Mouse (Mus musculus) monocyte, adult 5-6 weeks (primary cell): Measurements from ENCODE around the gene Fam207a. TPM values are rescaled to one million over a fixed set of nuclear protein-coding genes. Genes with fewer than 3 reads are reported as not detected.

Source experiments
- ATAC-seq: fragments of 153-309, 156-312 bp; replicated peaks from 2 replicates; pipeline ENCODE4 v1.8.0; 2017; ENCODE audit warnings: mild to moderate bottlenecking; ENCODE audit not compliant: low TSS enrichment, insufficient number of reproducible peaks, severe bottlenecking, poor library complexity, low FRiP score
- total RNA-seq: library from RNA; stranded (forward); fragments of 200-1000, 200-491, 200-594 nt; gene quantifications from 3 replicates; pipeline ENCODE4 v1.2.3, GENCODE M21; 2017

Fam207a gene
- total RNA-seq, 1 experiment from 2014 or later = 24.9 TPM

- no peak for ATAC-seq
Measured at GRCm38 (mm10) chr10:77439026-77439425, 76.6 kb downstream of the Fam207a start.

GRCm38 (mm10) chr10:77438021-77438420 is 77.6 kb downstream of the Fam207a start:
- ATAC-seq = no peak

Other genes starting within 250 kb of the Fam207a start
- gene Adarb1, start 97.5 kb downstream of the Fam207a start, total RNA-seq = 0.11 to 1.6 TPM (median 0.38 TPM) in 3 replicates
- gene Itgb2, start 14.5 kb upstream of the Fam207a start, total RNA-seq = 1,034 to 1,189 TPM (median 1,065 TPM) in 3 replicates
- 79.9 to 128 TPM (median 104 TPM) in 3 replicates for gene Pttg1ip, start 65.9 kb upstream of the Fam207a start, total RNA-seq
- 84.2 to 128 TPM (median 126 TPM) in 3 replicates for gene Sumo3, start 90.3 kb upstream of the Fam207a start, total RNA-seq
- 1.7 to 5.5 TPM in 2 of 3 replicates, not detected in the other for gene Gm49325, start 90.4 kb upstream of the Fam207a start, total RNA-seq
- 60.6 to 127 TPM (median 70.3 TPM) in 3 replicates for gene Ube2g2, start 106.5 kb upstream of the Fam207a start, total RNA-seq
- not detected in 3 replicates for gene Tspear, start 170.8 kb upstream of the Fam207a start, total RNA-seq
- not detected in 3 replicates for gene Gm19402, start 175.0 kb upstream of the Fam207a start, total RNA-seq
- gene Gm9508, start 181.4 kb upstream of the Fam207a start, total RNA-seq = not detected in 3 replicates
- gene Gm10272, start 190.8 kb upstream of the Fam207a start, total RNA-seq = not detected in 3 replicates
- not detected in 3 replicates for gene Gm10024, start 195.7 kb upstream of the Fam207a start, total RNA-seq
- gene Gm10142, start 200.0 kb upstream of the Fam207a start, total RNA-seq = not detected in 3 replicates
- gene Krtap12-1, start 204.8 kb upstream of the Fam207a start, total RNA-seq = not detected in 3 replicates
- gene Gm10100, start 210.7 kb upstream of the Fam207a start, total RNA-seq = not detected in 3 replicates
- not detected in 3 replicates for gene Gm18596, start 226.9 kb upstream of the Fam207a start, total RNA-seq
- gene Gm9736, start 235.6 kb upstream of the Fam207a start, total RNA-seq = not detected in 3 replicates
- gene Gm3233, start 243.9 kb upstream of the Fam207a start, total RNA-seq = not detected in 3 replicates